Mouse (Mus musculus) myocyte (in vitro differentiated cells): ENCODE results near the gene Syce3.

Source experiments
- POLR2A ChIP-seq: IDR thresholded peaks from one replicate; pipeline ENCODE4 v1.6.1; 2011; ENCODE audit warnings: low read depth, mild to moderate bottlenecking, control low read depth, moderate library complexity; ENCODE audit not compliant: insufficient read length
- USF1 ChIP-seq: IDR thresholded peaks from one replicate; pipeline ENCODE4 v1.6.1; 2011; ENCODE audit warnings: low read depth, mild to moderate bottlenecking, control low read depth, moderate library complexity

GRCm38 (mm10) chr15:89376040-89376439 is 34.3 kb downstream of the Syce3 start:
- TF ChIP-seq POLR2A = no peak
- TF ChIP-seq USF1 = no peak
